Mouse (Mus musculus): ENCODE data around the gene Noxred1.

DNA sequence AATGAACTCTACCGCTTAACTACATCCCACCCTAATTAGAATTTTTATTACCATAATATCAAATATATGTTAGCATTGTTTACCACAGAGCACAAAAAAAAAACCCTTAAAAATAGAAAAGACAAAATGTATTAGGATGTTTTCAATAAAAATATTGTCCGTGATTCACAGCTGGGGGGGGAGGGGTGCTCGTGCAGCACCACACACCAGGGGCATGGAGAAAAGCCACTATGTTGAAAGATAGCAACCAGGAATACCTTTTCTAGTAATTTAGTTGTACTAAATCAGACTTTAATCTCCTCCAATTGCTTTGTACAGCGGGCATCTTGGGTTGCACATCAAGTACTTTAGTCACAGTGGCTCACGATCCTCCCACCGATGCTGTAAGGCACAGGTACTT lies 39.7 kb downstream of the Noxred1 start:
- no peak for TF ChIP-seq POLR2A (IDR thresholded peaks at IDR 0.05; ENCODE audit: low read depth, low read length)
- no peak for TF ChIP-seq GABPA (IDR thresholded peaks at IDR 0.05; ENCODE audit: insufficient replicate concordance, low read depth, low read length)
- no peak for TF ChIP-seq NRF1 (IDR thresholded peaks at IDR 0.05; ENCODE audit: low read depth, low read length)
- TF ChIP-seq MAZ (IDR thresholded peaks at IDR 0.05; ENCODE audit: low read depth, low read length), result 0 out of 2 replicates have a peak, but pooled peaks have one; percentile 38

All from CH12.LX (cell line).